Mouse (Mus musculus) embryonic facial prominence, embryonic 14.5 days (tissue): Measurements from ENCODE around the gene Fnip1. TPM values are rescaled to one million over a fixed set of nuclear protein-coding genes. Genes with fewer than 3 reads are reported as not detected.
"Not testable (repeated sequence)": the region's sequence is repeated elsewhere in the genome, so short reads cannot be mapped to it uniquely, and the experiment has no call there.

Experiments used
- ATAC-seq: fragments of 200-750 bp; cut with Nextera tagmentation; 2 replicates; pipeline ENCODE4 v1.8.0; 2017; ENCODE audit warnings: low read depth, moderate number of reproducible peaks, moderate TSS enrichment
- DNase-seq: peaks from one replicate; pipeline ENCODE4 v3.0.0-alpha.2; 2015; ENCODE audit warnings: low spot score
- H3K27ac ChIP-seq: fragments of 300-500 bp; sonication (generic); replicated peaks from 2 replicates; pipeline ENCODE4 v1.5.1; 2014; ENCODE audit warnings: low read depth, mild to moderate bottlenecking, low read length, moderate library complexity
- H3K27me3 ChIP-seq: fragments of 300-500 bp; sonication (generic); replicated peaks from 2 replicates; pipeline ENCODE4 v1.6.1; 2014; ENCODE audit warnings: low read length; ENCODE audit not compliant: control insufficient read depth, insufficient read depth
- H3K36me3 ChIP-seq: fragments of 300-500 bp; sonication (generic); 2 replicates; pipeline ENCODE4 v1.6.1; 2014; ENCODE audit warnings: low read length, mixed read lengths; ENCODE audit not compliant: control insufficient read depth, insufficient read depth
- H3K4me1 ChIP-seq: fragments of 300-500 bp; sonication (generic); 2 replicates; pipeline ENCODE4 v1.6.1; 2014; ENCODE audit warnings: antibody characterized with exemption, low read length; ENCODE audit not compliant: control insufficient read depth, insufficient read depth
- H3K4me2 ChIP-seq: fragments of 300-500 bp; sonication (generic); 2 replicates; pipeline ENCODE4 v1.6.1; 2014; ENCODE audit warnings: low read depth, mild to moderate bottlenecking, low read length, moderate library complexity, mixed read lengths
- H3K4me3 ChIP-seq: fragments of 300-500 bp; sonication (generic); 2 replicates; pipeline ENCODE4 v1.5.1; 2014; ENCODE audit warnings: low read depth, mild to moderate bottlenecking, low read length
- H3K9ac ChIP-seq: fragments of 300-500 bp; sonication (generic); 2 replicates; pipeline ENCODE4 v1.6.1; 2014; ENCODE audit warnings: low read depth, mild to moderate bottlenecking, low read length, moderate library complexity, mixed read lengths
- H3K9me3 ChIP-seq: fragments of 300-500 bp; sonication (generic); 2 replicates; pipeline ENCODE4 v1.6.1; 2016; ENCODE audit warnings: low read length; ENCODE audit not compliant: control insufficient read depth
- WGBS: fragments of 180-500 bp; shearing (Covaris S2); extraction: QIAGEN DNeasy Blood & Tissue Kit; methylation state at CpG from one replicate; pipeline ENCODE4 v1.1.7; 2014; 5-methylcytosine and 5-hydroxymethylcytosine counted together
- polyA plus RNA-seq: library from polyadenylated mRNA; unstranded; fragments of >200 nt; fragmentation: Nextera tagmentation; extraction: Ambion mirVana; gene quantifications from 2 replicates; pipeline ENCODE4 v1.2.1, GENCODE M21; 2014

Fnip1 gene
- polyA plus RNA-seq, result 14.7 and 14.8 TPM in 2 replicates

DNA sequence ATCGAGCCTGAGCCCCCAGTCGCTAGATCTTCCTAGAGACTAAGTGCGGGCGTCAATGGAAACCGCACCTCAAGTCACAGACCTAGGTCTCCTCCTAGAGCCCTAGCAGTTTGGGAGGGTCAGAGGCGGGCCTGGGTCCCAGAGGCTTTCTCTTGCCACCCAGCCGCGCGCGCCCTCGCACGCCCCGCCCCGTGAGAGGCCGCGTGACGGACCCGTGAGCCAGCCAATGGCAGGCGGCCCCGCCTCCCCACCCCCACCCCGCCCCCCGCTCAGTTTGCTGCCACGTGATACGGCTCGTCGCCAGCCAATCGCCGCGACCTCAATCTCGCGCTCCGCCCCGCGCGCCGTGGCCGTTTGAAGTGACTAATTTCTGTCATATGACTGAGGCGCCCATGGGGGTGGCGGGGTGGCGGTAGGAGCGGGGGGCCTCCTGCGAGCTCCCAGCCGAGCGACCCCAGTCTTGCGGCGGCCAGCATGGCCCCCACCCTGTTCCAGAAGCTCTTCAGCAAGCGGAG, at the start of gene Fnip1:
Fnip1 (plus strand) TSS at position 377 of the 515 bp plus-strand sequence.
- Histone ChIP-seq H3K27ac (peak within 1 kb of the TSS; percentile 86), H3K9ac (peak within 1 kb of the TSS; percentile 93), H3K4me2 (peak within 1 kb of the TSS; percentile 69), H3K9me3 (no peaks in the 10 kb centered on the region), H3K4me3 (peak within 1 kb of the TSS; percentile 97), H3K27me3 (no peaks in the 10 kb centered on the region), H3K4me1 (peaks cover 15% of the 10 kb centered on the region), H3K36me3 (no peaks in the 10 kb centered on the region)
- WGBS, result 0% methylated on average over 18 of the region's 47 CpGs
- ATAC-seq (peak; percentile 96), DNase-seq (peak; percentile 97)

DNA sequence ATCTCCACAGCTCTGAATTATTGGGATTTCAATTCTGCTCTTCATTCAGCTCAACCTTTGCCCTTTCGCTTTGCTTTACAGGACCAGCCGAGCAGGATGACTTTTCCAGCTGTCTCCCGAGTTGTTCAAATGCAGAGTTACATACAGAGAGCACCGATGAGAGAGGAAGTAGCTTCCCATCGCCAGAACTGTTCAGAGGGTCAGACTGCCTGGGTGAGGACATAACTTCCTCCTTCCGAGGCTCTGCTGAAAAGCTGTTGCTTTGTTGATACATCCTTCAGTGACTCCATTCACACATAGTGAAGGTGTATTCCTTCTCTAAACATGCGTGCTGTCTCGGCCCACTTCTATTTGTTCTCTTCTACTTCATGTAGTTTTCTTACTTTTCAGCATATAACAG, 47.6 kb upstream of the Fnip1 start:
- 63% methylated on average over 8 of the region's 8 CpGs for WGBS
- no peak for ATAC-seq
- Histone ChIP-seq H3K9ac (no peak overlapping the region), H3K27me3 (no peaks in the 10 kb centered on the region), H3K27ac (no peak overlapping the region), H3K4me2 (no peak overlapping the region), H3K4me1 (no peaks in the 10 kb centered on the region), H3K36me3 (no peaks in the 10 kb centered on the region), H3K4me3 (no peak overlapping the region), H3K9me3 (no peaks in the 10 kb centered on the region)
- DNase-seq, result no peak

DNA sequence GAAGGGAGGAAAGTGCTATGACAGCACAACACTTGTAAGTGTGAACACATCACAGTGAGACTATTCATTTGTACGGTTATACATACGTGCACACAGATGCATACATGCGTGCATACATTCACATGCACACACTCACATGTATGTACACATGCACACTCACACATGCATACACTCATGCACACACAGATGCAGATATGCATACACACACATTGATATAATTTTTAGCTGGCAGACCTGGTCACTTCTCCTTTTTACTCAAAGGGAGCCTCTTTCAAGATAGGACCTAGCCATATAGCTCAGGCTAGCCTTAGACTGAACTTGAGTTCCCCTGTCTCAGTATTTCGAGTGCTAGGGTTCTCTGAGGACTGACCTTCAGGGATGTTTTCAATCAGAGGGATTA, 46.7 kb upstream of the Fnip1 start:
- no peak overlapping the region for H3K4me3 ChIP-seq
- no peak overlapping the region for H3K27ac ChIP-seq
- H3K9me3 ChIP-seq, result no peaks in the 10 kb centered on the region
- H3K27me3 ChIP-seq, result no peaks in the 10 kb centered on the region
- no peaks in the 10 kb centered on the region for H3K36me3 ChIP-seq
- WGBS, result 80% methylated on average over 4 of the region's 4 CpGs
- DNase-seq (no peak), ATAC-seq (no peak)
- H3K9ac ChIP-seq, result no peak overlapping the region
- H3K4me1 ChIP-seq, result no peaks in the 10 kb centered on the region
- H3K4me2 ChIP-seq, result no peak overlapping the region

DNA sequence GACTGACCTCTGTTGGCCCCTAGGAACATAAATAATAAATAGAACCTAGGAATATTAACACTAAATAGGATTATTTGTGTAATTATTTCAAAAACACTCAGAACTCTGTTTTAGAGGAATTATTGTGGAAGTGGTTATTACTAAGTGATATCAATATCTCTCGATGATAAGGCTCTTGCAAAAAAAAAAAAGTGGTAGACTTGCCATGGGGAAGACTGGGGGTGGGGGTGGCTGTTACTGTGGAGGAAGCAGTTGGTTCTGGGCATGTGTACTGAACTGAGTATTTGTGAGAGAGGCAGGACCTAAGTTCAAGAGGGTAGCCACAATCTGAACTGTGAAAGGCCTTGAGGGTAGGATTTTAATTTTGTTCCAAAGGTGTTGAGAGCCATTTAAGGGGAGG, 41.3 kb upstream of the Fnip1 start:
- 92% methylated on average over 1 of the region's 1 CpGs for WGBS
- H3K27ac ChIP-seq, result no peak overlapping the region
- no peak overlapping the region for H3K9ac ChIP-seq
- H3K4me2 ChIP-seq, result no peak overlapping the region
- no peaks in the 10 kb centered on the region for H3K9me3 ChIP-seq
- H3K36me3 ChIP-seq, result no peaks in the 10 kb centered on the region
- no peak for DNase-seq
- no peak overlapping the region for H3K4me3 ChIP-seq
- no peaks in the 10 kb centered on the region for H3K27me3 ChIP-seq
- no peaks in the 10 kb centered on the region for H3K4me1 ChIP-seq
- ATAC-seq, result no peak

DNA sequence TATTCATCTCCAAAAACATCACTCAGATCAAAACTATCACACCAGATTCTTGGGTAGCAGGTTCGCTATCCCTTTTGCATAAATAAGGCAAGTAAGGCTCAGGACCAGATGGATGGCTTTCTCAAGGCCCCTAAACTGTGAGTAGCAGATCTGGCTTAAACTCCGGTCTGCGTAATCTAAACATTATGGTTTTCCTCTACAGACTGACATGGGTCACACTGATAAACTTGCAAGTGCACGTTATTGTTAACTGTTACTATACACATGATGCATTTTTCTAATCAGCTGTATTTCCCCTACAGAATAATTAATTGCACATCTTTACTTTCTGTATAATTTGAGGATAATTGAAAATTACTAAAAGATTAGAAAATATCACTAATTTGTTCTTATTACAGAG, 39.9 kb upstream of the Fnip1 start:
- Histone ChIP-seq H3K9me3 (no peaks in the 10 kb centered on the region), H3K4me1 (no peaks in the 10 kb centered on the region), H3K4me2 (no peak overlapping the region), H3K9ac (no peak overlapping the region), H3K27me3 (no peaks in the 10 kb centered on the region), H3K27ac (no peak overlapping the region), H3K4me3 (no peak overlapping the region), H3K36me3 (no peaks in the 10 kb centered on the region)
- WGBS, result 61% methylated on average over 4 of the region's 4 CpGs
- no peak for ATAC-seq
- DNase-seq, result no peak

DNA sequence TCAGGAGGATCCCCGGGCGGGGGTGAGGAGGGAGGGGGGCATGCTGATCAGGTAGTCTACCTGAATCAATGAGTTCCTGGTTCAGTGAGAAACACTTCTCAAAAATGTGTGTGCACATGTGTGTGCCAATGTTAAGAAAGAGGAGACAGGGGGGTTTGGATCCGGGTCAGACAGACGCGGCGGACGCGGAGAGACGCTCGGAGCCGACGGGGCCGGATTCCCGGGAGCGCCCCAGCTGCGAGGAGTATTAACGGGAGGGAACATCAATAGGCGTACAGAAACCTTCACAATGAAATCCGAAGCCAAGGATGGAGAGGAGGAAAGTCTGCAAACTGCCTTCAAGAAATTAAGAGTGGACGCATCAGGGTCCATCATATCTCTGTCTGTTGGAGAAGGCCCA, 37.2 kb upstream of the Fnip1 start:
- ATAC-seq, H3K36me3 ChIP-seq, H3K4me1 ChIP-seq, H3K4me3 ChIP-seq, H3K9ac ChIP-seq, H3K4me2 ChIP-seq, H3K9me3 ChIP-seq, H3K27me3 ChIP-seq, DNase-seq, H3K27ac ChIP-seq: not testable (repeated sequence)
- 91% methylated on average over 20 of the region's 20 CpGs for WGBS

DNA sequence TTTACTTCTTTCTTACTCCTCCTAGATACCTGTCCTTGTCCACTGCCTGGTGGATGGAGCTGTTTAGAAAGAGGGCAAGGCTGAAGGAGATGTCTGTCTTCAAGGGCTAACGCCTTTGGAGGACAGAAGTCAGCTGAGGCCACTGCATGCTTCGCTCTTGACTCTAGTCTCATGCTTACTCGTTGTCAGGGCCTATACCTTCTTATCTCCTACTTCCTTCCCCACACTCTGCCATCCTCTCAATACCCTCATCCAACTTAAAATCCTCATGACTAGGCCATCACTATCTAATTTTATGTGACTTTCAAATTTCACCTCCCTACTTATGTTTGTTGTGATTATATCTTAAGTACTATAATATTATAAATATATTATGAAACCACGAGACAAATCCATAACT, 33.1 kb upstream of the Fnip1 start:
- H3K36me3 ChIP-seq, result no peaks in the 10 kb centered on the region
- H3K4me1 ChIP-seq, result no peaks in the 10 kb centered on the region
- no peak overlapping the region for H3K4me2 ChIP-seq
- H3K27me3 ChIP-seq, result no peaks in the 10 kb centered on the region
- no peaks in the 10 kb centered on the region for H3K9me3 ChIP-seq
- no peak for DNase-seq
- ATAC-seq, result no peak
- no peak overlapping the region for H3K9ac ChIP-seq
- 80% methylated on average over 4 of the region's 4 CpGs for WGBS
- H3K27ac ChIP-seq, result no peak overlapping the region
- no peak overlapping the region for H3K4me3 ChIP-seq

DNA sequence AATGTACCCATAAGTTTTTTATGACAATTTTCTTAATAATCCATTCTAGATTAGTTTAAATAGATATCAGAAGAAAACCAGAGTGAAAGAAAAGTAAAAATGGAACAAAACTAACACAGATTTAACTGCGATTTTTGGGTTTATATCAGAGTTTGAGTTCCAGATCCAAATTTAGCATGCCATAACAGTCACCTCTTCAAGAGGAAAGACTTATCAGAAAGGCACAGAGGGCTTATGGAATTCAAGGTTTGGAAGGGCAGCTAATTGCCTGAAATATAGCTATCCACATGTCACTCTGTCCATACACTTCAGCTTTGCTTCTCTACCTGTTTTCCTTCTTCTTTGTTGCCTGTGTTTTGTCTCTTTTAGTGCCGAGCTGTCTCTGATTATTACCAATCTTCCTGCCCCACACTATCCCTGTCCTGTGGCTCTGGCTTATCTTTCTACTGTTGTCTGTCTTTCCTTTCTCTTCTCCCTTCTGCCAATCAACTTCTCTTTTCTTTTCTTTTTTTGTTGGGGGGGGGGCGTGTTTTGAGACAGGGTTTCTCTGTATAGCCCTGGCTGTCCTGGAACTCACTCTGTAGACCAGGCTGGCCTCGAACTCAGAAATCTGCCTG, 31.0 kb upstream of the Fnip1 start:
- no peaks in the 10 kb centered on the region for H3K27me3 ChIP-seq
- H3K9me3 ChIP-seq, result no peaks in the 10 kb centered on the region
- no peaks in the 10 kb centered on the region for H3K4me1 ChIP-seq
- ATAC-seq (no peak), DNase-seq (no peak)
- H3K4me2 ChIP-seq, result no peak overlapping the region
- no peak overlapping the region for H3K4me3 ChIP-seq
- H3K36me3 ChIP-seq, result no peaks in the 10 kb centered on the region
- WGBS, result 77% methylated on average over 4 of the region's 4 CpGs
- H3K27ac ChIP-seq, result no peak overlapping the region
- no peak overlapping the region for H3K9ac ChIP-seq

DNA sequence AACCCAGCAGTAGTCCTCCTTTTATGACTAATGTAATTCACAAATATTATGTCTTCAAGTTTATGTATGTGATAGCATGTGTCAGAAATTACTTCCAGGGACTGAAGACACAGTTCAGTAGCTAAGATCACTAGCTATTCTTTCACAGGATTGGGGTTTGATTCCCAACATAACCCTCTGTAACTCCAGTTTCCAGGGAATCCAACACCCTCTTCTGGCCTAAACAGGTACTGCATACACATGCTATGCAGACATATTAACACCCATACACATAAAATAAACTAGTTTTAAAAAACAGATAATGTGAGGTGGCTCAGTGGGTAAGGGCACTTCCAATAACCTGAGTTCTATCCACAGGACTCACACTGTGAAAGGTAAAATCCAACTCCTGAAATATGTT, 27.4 kb upstream of the Fnip1 start:
- DNase-seq (no peak), ATAC-seq (no peak)
- Histone ChIP-seq H3K4me1 (no peaks in the 10 kb centered on the region), H3K27me3 (no peaks in the 10 kb centered on the region), H3K9ac (no peak overlapping the region), H3K4me2 (no peak overlapping the region), H3K4me3 (no peak overlapping the region), H3K36me3 (no peaks in the 10 kb centered on the region), H3K27ac (no peak overlapping the region), H3K9me3 (no peaks in the 10 kb centered on the region)
